Mouse (Mus musculus): ENCODE data around the gene Olfr47. TPM values are rescaled to one million over a fixed set of nuclear protein-coding genes. Genes with fewer than 3 reads are reported as not detected.

Olfr47 gene
- polyA plus RNA-seq, 1 experiment from 2014 or later = not detected

Other genes with a start within 250 kb of the Olfr47 start
- not detected in 2 replicates for gene Olfr441, start 125.2 kb upstream of the Olfr47 start, polyA plus RNA-seq (2015; fragmentation: Nextera tagmentation; extraction: Ambion mirVana)
- not detected in 2 replicates for gene Olfr237-ps1, start 85.0 kb upstream of the Olfr47 start, polyA plus RNA-seq (2015; fragmentation: Nextera tagmentation; extraction: Ambion mirVana)
- not detected in 2 replicates for gene Olfr437, start 68.2 kb upstream of the Olfr47 start, polyA plus RNA-seq (2015; fragmentation: Nextera tagmentation; extraction: Ambion mirVana)
- not detected in 2 replicates for gene Olfr13, start 59.4 kb upstream of the Olfr47 start, polyA plus RNA-seq (2015; fragmentation: Nextera tagmentation; extraction: Ambion mirVana)
- gene Olfr435, start 34.4 kb upstream of the Olfr47 start, polyA plus RNA-seq (2015; fragmentation: Nextera tagmentation; extraction: Ambion mirVana) = not detected in 2 replicates
- gene Olfr434, start 18.5 kb upstream of the Olfr47 start, polyA plus RNA-seq (2015; fragmentation: Nextera tagmentation; extraction: Ambion mirVana) = not detected in 2 replicates
- gene Arhgef5, start 34.1 kb downstream of the Olfr47 start, polyA plus RNA-seq (2015; fragmentation: Nextera tagmentation; extraction: Ambion mirVana) = 17.0 and 19.2 TPM in 2 replicates
- 0.19 TPM in 1 of 2 replicates, not detected in the other for gene Nobox, start 78.0 kb downstream of the Olfr47 start, polyA plus RNA-seq (2015; fragmentation: Nextera tagmentation; extraction: Ambion mirVana)